Mouse (Mus musculus): ENCODE measurements at regions not wholly inside any gene's neighbourhood (a gene's known extent, or its start where the extent isn't known, plus 50 kb on each side); places are given as distances from the start of the nearest gene placed in this dataset.

- H3K9me3 ChIP-seq (replicated peaks) = no peaks in the 10 kb centered on the region
- no peak overlapping the region for H3K4me2 ChIP-seq
- no peak overlapping the region for H3K4me3 ChIP-seq (replicated peaks)
- H3K27me3 ChIP-seq (replicated peaks) = no peaks in the 10 kb centered on the region
- ATAC-seq (ENCODE audit: low FRiP score) = no peak
- H3K36me3 ChIP-seq = no peaks in the 10 kb centered on the region
- no peak overlapping the region for H3K27ac ChIP-seq (replicated peaks)
- WGBS = 82% methylated on average over 8 of the region's 8 CpGs
- no peaks in the 10 kb centered on the region for H3K4me1 ChIP-seq
- no peak overlapping the region for H3K9ac ChIP-seq (replicated peaks)
Measured at GRCm38 (mm10) chr19:19199534-19199933, 88.5 kb upstream of the Rorb start.

DNA sequence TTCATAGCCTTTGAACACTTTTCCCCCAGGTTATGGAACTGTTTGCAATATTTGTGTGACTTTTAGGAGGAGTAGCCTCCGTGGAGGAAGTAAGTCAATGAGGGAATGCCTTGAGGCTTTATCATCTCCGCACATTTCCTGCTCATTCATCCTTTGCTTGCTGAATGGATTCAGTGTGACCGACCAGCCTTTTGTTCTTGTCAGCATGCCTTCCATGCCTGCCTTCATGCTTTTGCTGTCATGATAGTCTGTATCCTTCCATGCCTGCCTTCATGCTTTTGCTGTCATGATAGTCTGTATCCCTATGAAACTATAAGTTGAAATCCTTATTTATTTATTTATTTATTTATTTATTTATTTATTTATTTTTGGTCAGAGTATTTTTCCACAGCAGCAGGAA is 87.8 kb upstream of the Rorb start:
- no peaks in the 10 kb centered on the region for H3K9me3 ChIP-seq (replicated peaks)
- no peaks in the 10 kb centered on the region for H3K27me3 ChIP-seq (replicated peaks)
- H3K36me3 ChIP-seq = no peaks in the 10 kb centered on the region
- no peaks in the 10 kb centered on the region for H3K4me1 ChIP-seq
- ATAC-seq (ENCODE audit: low FRiP score) = no peak
- H3K4me3 ChIP-seq (replicated peaks) = no peak overlapping the region
- H3K27ac ChIP-seq (replicated peaks) = no peak overlapping the region
- WGBS = 23% methylated on average over 3 of the region's 3 CpGs
- H3K9ac ChIP-seq (replicated peaks) = no peak overlapping the region
- no peak overlapping the region for H3K4me2 ChIP-seq

- H3K9me3 ChIP-seq (replicated peaks) = no peaks in the 10 kb centered on the region
- H3K36me3 ChIP-seq = no peaks in the 10 kb centered on the region
- H3K27me3 ChIP-seq (replicated peaks) = no peaks in the 10 kb centered on the region
- no peaks in the 10 kb centered on the region for H3K4me1 ChIP-seq
- no peak for ATAC-seq (ENCODE audit: low FRiP score)
- WGBS = 48% methylated on average over 10 of the region's 10 CpGs
- H3K4me2 ChIP-seq = no peak overlapping the region
- H3K4me3 ChIP-seq (replicated peaks) = no peak overlapping the region
- no peak overlapping the region for H3K9ac ChIP-seq (replicated peaks)
- H3K27ac ChIP-seq (replicated peaks) = no peak overlapping the region
Measured at GRCm38 (mm10) chr19:19194728-19195127, 83.7 kb upstream of the Rorb start.

- Histone ChIP-seq H3K36me3 (no peaks in the 10 kb centered on the region), H3K4me3 (replicated peaks) (no peak overlapping the region), H3K9ac (replicated peaks) (no peak overlapping the region), H3K9me3 (replicated peaks) (no peaks in the 10 kb centered on the region), H3K27ac (replicated peaks) (no peak overlapping the region), H3K4me2 (no peak overlapping the region), H3K4me1 (no peaks in the 10 kb centered on the region), H3K27me3 (replicated peaks) (no peaks in the 10 kb centered on the region)
- ATAC-seq (ENCODE audit: low FRiP score) = no peak
- 68% methylated on average over 5 of the region's 5 CpGs for WGBS
Measured at GRCm38 (mm10) chr19:19194306-19194705, 83.3 kb upstream of the Rorb start.

DNA sequence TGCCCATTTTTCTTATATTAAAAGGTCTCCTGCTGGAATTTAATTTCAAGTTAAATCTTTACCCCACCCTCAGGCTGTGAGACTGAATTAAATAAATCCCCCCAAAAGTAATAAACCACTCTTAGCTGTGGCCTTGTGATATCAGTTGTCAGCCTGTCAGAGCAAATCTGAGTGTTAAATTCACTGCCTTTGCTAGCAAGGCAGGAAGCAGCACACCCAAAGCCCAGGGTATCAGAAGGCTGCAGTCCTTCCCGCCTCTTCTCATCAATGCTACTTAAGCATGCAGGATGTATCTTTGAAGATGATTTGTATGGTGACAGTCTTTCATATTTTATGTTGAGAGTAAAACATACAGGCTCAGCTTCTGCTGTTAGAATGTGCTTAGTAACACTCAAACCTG is 61.8 kb upstream of the Rorb start:
- no peak for ATAC-seq (ENCODE audit: low FRiP score)
- Histone ChIP-seq H3K27me3 (replicated peaks) (no peaks in the 10 kb centered on the region), H3K27ac (replicated peaks) (no peak overlapping the region), H3K36me3 (no peaks in the 10 kb centered on the region), H3K9me3 (replicated peaks) (no peaks in the 10 kb centered on the region; the same call in 1 of the 2 replicates), H3K4me1 (no peaks in the 10 kb centered on the region), H3K4me3 (replicated peaks) (no peak overlapping the region), H3K4me2 (no peak overlapping the region), H3K9ac (replicated peaks) (no peak overlapping the region)
- whole genome bisulfite sequencing = 74% methylated on average over 1 of the region's 1 CpGs

DNA sequence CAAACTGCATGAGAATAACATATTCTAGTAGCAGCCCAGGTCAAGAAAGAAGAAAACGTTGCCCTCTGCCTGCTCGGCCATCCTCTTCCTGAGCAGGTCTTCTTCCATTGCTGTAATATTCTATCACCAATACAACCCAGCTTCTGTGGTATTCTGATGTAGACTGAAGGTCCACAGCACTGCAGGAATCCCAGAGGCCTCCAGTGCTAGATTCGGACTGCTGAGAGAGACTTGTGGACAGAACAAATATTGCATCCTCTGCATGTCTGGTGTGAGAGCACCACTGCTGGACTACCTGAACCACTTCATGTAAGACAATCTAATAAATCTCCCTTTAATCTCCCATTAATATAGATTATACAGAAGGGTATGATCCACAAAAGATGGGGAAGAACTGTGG is 59.8 kb upstream of the Rorb start:
- no peak overlapping the region for H3K4me3 ChIP-seq (replicated peaks)
- H3K9me3 ChIP-seq (replicated peaks) = no peaks in the 10 kb centered on the region; the same call in 1 of the 2 replicates
- H3K36me3 ChIP-seq = no peaks in the 10 kb centered on the region
- H3K9ac ChIP-seq (replicated peaks) = no peak overlapping the region
- 86% methylated on average over 3 of the region's 3 CpGs for WGBS
- no peaks in the 10 kb centered on the region for H3K4me1 ChIP-seq
- H3K4me2 ChIP-seq = no peak overlapping the region
- ATAC-seq (ENCODE audit: low FRiP score) = no peak
- H3K27me3 ChIP-seq (replicated peaks) = no peaks in the 10 kb centered on the region
- no peak overlapping the region for H3K27ac ChIP-seq (replicated peaks)

Measured in neural tube, embryonic 15.5 days (tissue).